Mouse (Mus musculus) splenic B cell, adult 2 months (primary cell): ENCODE data around the gene Ttc28.
A peak's percentile ranks its signal among the peaks of the same experiment; 100 is the strongest.

Source experiments
- DNase-seq: peaks from one replicate; pipeline ENCODE4 v3.0.0-alpha.2; 2011; ENCODE audit warnings: low read depth, low spot score
- H3K27me3 ChIP-seq: 2 replicates; pipeline ENCODE4 v1.6.1; 2012; ENCODE audit warnings: mild to moderate bottlenecking, low read length, moderate library complexity, mixed read lengths; ENCODE audit not compliant: control insufficient read depth, poor library complexity, insufficient read depth, severe bottlenecking
- H3K36me3 ChIP-seq: 2 replicates; pipeline ENCODE4 v1.6.1; 2012; ENCODE audit warnings: mild to moderate bottlenecking, low read length, moderate library complexity, mixed read lengths; ENCODE audit not compliant: control insufficient read depth, poor library complexity, insufficient read depth, severe bottlenecking

The Ttc28 gene

DNA sequence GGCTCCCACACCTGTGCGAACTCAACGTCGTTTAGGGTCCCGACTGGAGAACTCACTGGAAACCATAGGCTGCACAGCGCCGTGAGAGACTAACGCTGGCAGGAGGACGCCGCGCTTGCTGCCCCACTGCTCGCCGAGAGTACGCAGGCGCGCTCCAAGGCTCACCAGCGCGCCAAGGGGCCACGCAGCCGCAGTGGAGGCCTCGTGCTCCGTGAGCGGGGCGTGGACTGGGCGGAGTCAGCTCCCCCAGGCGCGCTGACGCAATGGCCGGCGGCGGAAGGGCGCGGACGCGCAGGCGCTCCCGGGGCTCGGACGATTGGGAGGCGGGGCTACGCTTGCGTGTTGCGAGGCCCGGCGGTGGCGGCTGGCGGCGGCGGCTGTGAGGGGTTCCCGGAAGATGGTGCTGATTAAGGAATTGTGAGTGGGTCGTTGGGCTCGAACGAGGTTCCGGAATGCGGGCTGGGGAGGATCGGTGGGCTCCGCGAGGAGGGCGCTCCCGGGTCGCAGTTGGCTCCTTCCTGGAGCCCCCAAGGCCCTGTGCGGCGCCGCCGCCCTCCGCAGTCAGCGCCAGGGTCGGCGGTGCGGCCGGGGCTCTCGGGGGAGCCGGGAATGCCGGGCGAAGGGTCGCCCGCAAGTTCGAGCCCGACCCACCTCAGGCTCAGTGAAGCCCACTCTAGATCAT lies 451.0 kb downstream of the Ttc28 start, which contains the start of gene Pitpnb:
Gene Pitpnb (plus strand): TSS at position 347 of the 682 bp plus-strand sequence.
- H3K36me3 ChIP-seq, result no peaks in the 10 kb centered on the region
- peak; percentile 99 for DNase-seq
- no peaks in the 10 kb centered on the region; the same call in 1 of the 2 replicates for H3K27me3 ChIP-seq

DNA sequence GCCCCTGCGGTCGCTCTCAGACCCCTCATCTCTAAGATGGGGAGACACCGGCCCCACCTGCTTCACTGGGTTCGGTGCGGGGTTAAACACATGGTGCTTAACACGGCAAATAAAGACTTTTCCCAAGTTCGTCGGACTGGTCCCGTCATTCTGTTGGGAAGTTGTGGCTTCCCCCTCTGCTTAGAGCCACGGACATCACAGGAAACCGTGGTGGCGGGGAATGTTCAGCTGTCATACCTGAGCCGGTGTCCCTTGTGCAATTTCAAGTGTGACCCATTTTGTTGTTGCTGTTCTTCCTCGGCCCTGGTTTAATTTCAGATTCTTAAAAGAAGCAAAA lies 451.5 kb downstream of the Ttc28 start:
- no peaks in the 10 kb centered on the region; the same call in 1 of the 2 replicates for H3K27me3 ChIP-seq
- DNase-seq, result no peak

GRCm38 (mm10) chr5:111335939-111336691 lies 456.5 kb downstream of the Ttc28 start:
- no peaks in the 10 kb centered on the region; the same call in 1 of the 2 replicates for H3K27me3 ChIP-seq
- H3K36me3 ChIP-seq, result no peaks in the 10 kb centered on the region
- DNase-seq, result no peak

More for the DNA sequence above, 451.5 kb downstream of the Ttc28 start:
- H3K36me3 ChIP-seq, result no peaks in the 10 kb centered on the region
